Mouse (Mus musculus): Measurements from ENCODE around the gene Dock7. TPM values are rescaled to one million over a fixed set of nuclear protein-coding genes. Genes with fewer than 3 reads are reported as not detected.

Gene Dock7
- polyA plus RNA-seq, 1 experiment from 2014 or later = 5.2 TPM

DNA sequence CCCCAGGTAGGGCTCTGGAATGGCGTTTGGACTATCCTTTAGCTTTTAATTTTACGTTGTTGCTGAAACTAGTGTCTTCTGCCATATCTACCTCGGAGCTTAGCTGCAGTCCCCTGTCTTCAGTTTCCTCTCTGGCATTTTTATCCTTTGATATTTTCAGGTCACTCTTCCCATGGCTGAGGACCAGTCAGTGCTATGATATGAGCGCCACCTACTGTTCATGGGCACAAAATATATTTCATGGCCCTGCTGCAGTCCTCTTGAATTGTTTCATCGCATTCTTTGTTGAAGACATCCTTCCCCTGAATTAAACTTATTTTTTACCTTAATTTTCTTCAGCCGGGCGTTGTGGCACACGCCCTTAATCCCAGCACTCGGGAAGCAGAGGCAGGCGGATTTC, 233.6 kb downstream of the Dock7 start:
- TF ChIP-seq EP300 (IDR thresholded peaks at IDR 0.05; ENCODE audit: low read depth) (no peak), CTCF (IDR thresholded peaks at IDR 0.05; ENCODE audit: low read depth) (peak; percentile 79)
- H3K4me2 ChIP-seq (ENCODE audit: low read depth, low read length) = no peak overlapping the region
- no peaks in the 10 kb centered on the region for H3K36me3 ChIP-seq (replicated peaks; ENCODE audit: insufficient read depth, low read length)
- ATAC-seq = no peak
- H3K9me3 ChIP-seq (ENCODE audit: low read length) = no peaks in the 10 kb centered on the region
- H3K4me3 ChIP-seq (ENCODE audit: low read depth, low read length) = no peak overlapping the region
- H3K4me1 ChIP-seq (ENCODE audit: insufficient read depth) = no peaks in the 10 kb centered on the region
- H3K9ac ChIP-seq (replicated peaks) = no peak overlapping the region
- no peaks in the 10 kb centered on the region for H3K27me3 ChIP-seq (ENCODE audit: insufficient read depth, low read length)
- DNase-seq = peak; percentile 29
- 19% methylated on average over 10 of the region's 10 CpGs for WGBS (ENCODE audit: insufficient replicate concordance)
- H3K27ac ChIP-seq (ENCODE audit: low read depth) = no peak overlapping the region

Other genes starting within 250 kb of the Dock7 start
- gene Usp1, start 197.1 kb downstream of the Dock7 start, polyA plus RNA-seq (2015; fragmentation: Nextera tagmentation; extraction: Ambion mirVana) = 38.6 and 39.3 TPM in 2 replicates
- 375 and 438 TPM in 2 replicates for gene Angptl3, start 90.0 kb downstream of the Dock7 start, polyA plus RNA-seq (2015; fragmentation: Nextera tagmentation; extraction: Ambion mirVana)
- gene Atg4c, start 73.0 kb upstream of the Dock7 start, polyA plus RNA-seq (2015; fragmentation: Nextera tagmentation; extraction: Ambion mirVana) = 5.2 and 6.0 TPM in 2 replicates
- 0.07 and 0.13 TPM in 2 replicates for gene Gm12689, start 175.0 kb upstream of the Dock7 start, polyA plus RNA-seq (2015; fragmentation: Nextera tagmentation; extraction: Ambion mirVana)